Mouse (Mus musculus): Measurements from ENCODE around the gene Mybph.

DNA sequence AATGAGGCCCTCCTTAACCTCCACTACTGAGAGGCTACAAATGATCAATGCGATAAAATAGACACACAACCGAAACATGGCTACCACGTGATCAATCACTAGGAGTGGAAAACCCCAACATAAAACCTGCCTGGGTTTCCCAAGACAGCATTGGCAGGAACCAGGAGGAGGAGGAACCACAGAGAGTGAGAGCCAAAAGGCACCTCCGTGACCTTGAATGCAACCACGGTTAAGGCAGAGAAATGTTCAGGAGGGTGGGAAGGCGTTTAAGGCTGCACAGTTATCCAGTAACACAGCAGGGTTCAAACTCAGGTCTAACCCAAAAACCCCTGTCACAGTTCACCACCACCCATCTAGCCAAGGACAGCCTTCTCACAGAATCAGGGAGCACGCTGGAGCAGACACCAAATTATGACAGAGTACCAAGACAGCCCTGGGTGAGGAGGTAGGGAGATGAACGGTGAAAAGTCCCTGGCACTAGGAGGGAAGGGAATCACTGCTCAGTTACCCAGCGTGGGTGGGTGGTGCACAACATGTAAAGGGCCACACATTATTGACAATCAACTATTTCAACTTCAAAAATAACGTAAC lies 37.5 kb downstream of the Mybph start:
- TF ChIP-seq CTCF (IDR thresholded peaks at IDR 0.05; ENCODE audit: low read depth) (no peak), EP300 (optimal IDR thresholded peaks at IDR 0.05) (no peak)

Measured in stomach, postnatal 0 days (tissue).